18 mouse cellular contexts compared by ENCODE assay signal in the genomic region with DNA sequence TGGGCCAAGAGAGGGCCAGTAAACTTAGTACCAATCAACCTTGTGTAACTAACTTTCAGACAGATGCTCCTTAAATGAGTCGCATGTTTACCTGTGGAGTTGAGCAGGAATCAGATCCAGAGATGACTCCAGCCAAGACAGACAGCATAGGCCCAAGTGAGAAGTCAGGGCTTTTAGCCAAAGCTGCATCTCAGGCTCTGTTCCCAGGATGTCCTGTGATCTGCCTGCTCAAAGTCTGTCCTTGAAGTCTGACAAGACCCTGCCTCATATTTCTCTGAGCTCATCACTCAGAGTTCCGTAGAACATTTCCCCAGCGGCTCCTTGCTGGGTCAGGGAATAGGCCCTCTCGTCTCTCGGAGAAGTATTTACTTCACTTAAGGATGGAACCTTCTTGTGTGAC.
DNase-seq lines count a peak whose midpoint lies in the region; ATAC-seq and TF ChIP-seq lines count a peak whose summit lies in the region.
"Had no signal": no experiment of that assay in that cellular context is flagged by ENCODE, and none has a peak within 500 bp of the region (broad histone marks: within the 10 kb centered on the region; RNA-seq: fewer than 3 reads in every experiment).

No protein-coding gene starts in this region.

- TF ChIP-seq EP300 in heart, postnatal 0 days (IDR thresholded peaks at IDR 0.05; ENCODE audit: low read depth), result no peak

- H3K9me3 ChIP-seq in heart, embryonic 11.5 days (replicated peaks; ENCODE audit: control insufficient read depth, low read length), result no peaks in the 10 kb centered on the region
- no peaks in the 10 kb centered on the region for H3K9me3 ChIP-seq in heart, postnatal 0 days (replicated peaks; ENCODE audit: control insufficient read depth, low read length)
- H3K9me3 ChIP-seq: embryonic facial prominence, embryonic 13.5 days; forebrain, embryonic 12.5 days; hindbrain, embryonic 10.5 days had no signal

- no peak for TF ChIP-seq CTCF in heart, postnatal 0 days (IDR thresholded peaks at IDR 0.05; ENCODE audit: low read depth)

- WGBS in heart, embryonic 11.5 days (ENCODE audit: insufficient replicate concordance), result 82% methylated on average over 5 of the region's 5 CpGs
- WGBS in heart, postnatal 0 days, result 70% methylated on average over 5 of the region's 5 CpGs

- H3K4me3 ChIP-seq in heart, embryonic 11.5 days (ENCODE audit: low read depth, low read length), result no peak overlapping the region
- H3K4me3 ChIP-seq in heart, postnatal 0 days (ENCODE audit: low read depth, low read length), result no peak overlapping the region
- H3K4me3 ChIP-seq: embryonic facial prominence, embryonic 13.5 days; forebrain, embryonic 12.5 days; hindbrain, embryonic 10.5 days had no signal

- DNase-seq in gastrocnemius, adult 18-20 months (ENCODE audit: low spot score), result peak; percentile 71
- DNase-seq in gastrocnemius, postnatal 14 days, result no peak
- no peak for DNase-seq in heart, postnatal 4 days
- no peak for DNase-seq in heart, postnatal 0 days (ENCODE audit: low spot score)
- no peak for DNase-seq in heart, postnatal 25 days (ENCODE audit: low spot score)
- no peak for DNase-seq in kidney, adult 11 months
- DNase-seq: adrenal gland, postnatal 10 days; cerebellum, adult 11 months; cerebellum, adult 9-10 months; cerebellum, postnatal 36 days; kidney, adult 9 months had no signal

- H3K27me3 ChIP-seq in heart, embryonic 11.5 days (ENCODE audit: control insufficient read depth, insufficient read depth, low read length), result no peaks in the 10 kb centered on the region
- H3K27me3 ChIP-seq in heart, postnatal 0 days (ENCODE audit: control insufficient read depth, insufficient read depth, low read length), result no peaks in the 10 kb centered on the region
- H3K27me3 ChIP-seq: embryonic facial prominence, embryonic 13.5 days; forebrain, embryonic 12.5 days had no signal

- intact Hi-C loops in gastrocnemius, postnatal 14 days (cut with DNase I; ENCODE audit: low total_unique reads), result no loop called here
- intact Hi-C loops in heart, postnatal 25 days (cut with DNase I), result no loop called here

- H3K36me3 ChIP-seq in heart, embryonic 11.5 days (ENCODE audit: control insufficient read depth, insufficient read depth, low read length), result no peaks in the 10 kb centered on the region
- H3K36me3 ChIP-seq in heart, postnatal 0 days (replicated peaks; ENCODE audit: control insufficient read depth, insufficient read depth, low read length), result no peaks in the 10 kb centered on the region
- H3K36me3 ChIP-seq: embryonic facial prominence, embryonic 13.5 days; forebrain, embryonic 12.5 days; hindbrain, embryonic 10.5 days had no signal

- peaks cover 63% of the 10 kb centered on the region for H3K4me1 ChIP-seq in heart, embryonic 11.5 days (ENCODE audit: control insufficient read depth, insufficient read depth, low read length)
- peaks cover 70% of the 10 kb centered on the region for H3K4me1 ChIP-seq in heart, postnatal 0 days (ENCODE audit: control insufficient read depth, insufficient read depth)

- H3K9ac ChIP-seq in heart, embryonic 11.5 days (ENCODE audit: low read depth, low read length), result 0 out of 2 replicates have a peak overlapping the region, but pooled peaks have one; percentile 23
- no peak overlapping the region for H3K9ac ChIP-seq in heart, postnatal 0 days (replicated peaks; ENCODE audit: low read depth, low read length)
- H3K9ac ChIP-seq: embryonic facial prominence, embryonic 13.5 days; forebrain, embryonic 12.5 days; hindbrain, embryonic 14.5 days had no signal

- ATAC-seq in heart, embryonic 11.5 days (replicated peaks; ENCODE audit: insufficient number of reproducible peaks, low FRiP score, low TSS enrichment), result no peak
- ATAC-seq in heart, postnatal 0 days (ENCODE audit: insufficient read depth, low read depth), result no peak
- ATAC-seq: forebrain, embryonic 16.5 days; intestine, postnatal 0 days had no signal

- H3K4me2 ChIP-seq in heart, embryonic 11.5 days, result no peak overlapping the region
- no peak overlapping the region for H3K4me2 ChIP-seq in heart, postnatal 0 days (ENCODE audit: low read depth, low read length)
- H3K4me2 ChIP-seq: embryonic facial prominence, embryonic 13.5 days; forebrain, embryonic 12.5 days; hindbrain, embryonic 14.5 days had no signal

- H3K27ac ChIP-seq in heart, embryonic 11.5 days (ENCODE audit: low read depth, low read length), result 0 out of 2 replicates have a peak overlapping the region, but pooled peaks have one; percentile 24
- H3K27ac ChIP-seq in heart, postnatal 0 days (ENCODE audit: low read depth), result peak overlapping the region; percentile 99; the same call in 1 of the 2 replicates
- H3K27ac ChIP-seq: embryonic facial prominence, embryonic 13.5 days; forebrain, embryonic 12.5 days; hindbrain, embryonic 10.5 days; hindbrain, embryonic 14.5 days had no signal
